Mouse (Mus musculus) lung, postnatal 0 days (tissue): ENCODE measurements around the gene Clec12b. TPM values are rescaled to one million over a fixed set of nuclear protein-coding genes. Genes with fewer than 3 reads are reported as not detected.
A peak's percentile ranks its signal among the peaks of the same experiment; 100 is the strongest.

ENCODE experiments used
- ATAC-seq: fragments of 200-750 bp; cut with Nextera tagmentation; 2 replicates; pipeline ENCODE4 v1.8.0; 2017; ENCODE audit warnings: moderate library complexity
- DNase-seq: peaks from one replicate; pipeline ENCODE4 v3.0.0-alpha.2; 2016; ENCODE audit warnings: low spot score
- H3K27ac ChIP-seq: fragments of 300-500 bp; sonication (generic); 2 replicates; pipeline ENCODE4 v1.5.1; 2014; ENCODE audit warnings: antibody characterized with exemption, mild to moderate bottlenecking, low read length, mixed read lengths
- H3K27me3 ChIP-seq: fragments of 300-500 bp; sonication (generic); replicated peaks from 2 replicates; pipeline ENCODE4 v1.6.1; 2014; ENCODE audit warnings: low read length, mixed read lengths; ENCODE audit not compliant: insufficient read depth
- H3K36me3 ChIP-seq: fragments of 300-500 bp; sonication (generic); 2 replicates; pipeline ENCODE4 v1.6.1; 2014; ENCODE audit warnings: low read length, mixed read lengths; ENCODE audit not compliant: insufficient read depth
- H3K4me1 ChIP-seq: fragments of 300-500 bp; sonication (generic); 2 replicates; pipeline ENCODE4 v1.6.1; 2014; ENCODE audit warnings: antibody characterized with exemption, low read depth, low read length, mixed read lengths; ENCODE audit not compliant: insufficient read depth
- H3K4me2 ChIP-seq: fragments of 300-500 bp; sonication (generic); replicated peaks from 2 replicates; pipeline ENCODE4 v1.6.1; 2014; ENCODE audit warnings: low read depth, mild to moderate bottlenecking, low read length, moderate library complexity, mixed read lengths
- H3K4me3 ChIP-seq: fragments of 300-500 bp; sonication (generic); 2 replicates; pipeline ENCODE4 v1.5.1; 2014; ENCODE audit warnings: low read depth, low read length
- H3K9ac ChIP-seq: fragments of 300-500 bp; sonication (generic); replicated peaks from 2 replicates; pipeline ENCODE4 v1.6.1; 2014; ENCODE audit warnings: low read depth, mild to moderate bottlenecking
- H3K9me3 ChIP-seq: fragments of 300-500 bp; sonication (generic); 2 replicates; pipeline ENCODE4 v1.6.1; 2016; ENCODE audit warnings: low read length, mixed read lengths
- CTCF ChIP-seq: IDR thresholded peaks from 2 replicates; pipeline ENCODE4 v1.5.1; 2016; ENCODE audit warnings: antibody characterized with exemption, mild to moderate bottlenecking
- EP300 ChIP-seq: IDR thresholded peaks from 2 replicates; pipeline ENCODE4 v1.6.1; 2016; ENCODE audit warnings: antibody characterized with exemption, mild to moderate bottlenecking, control low read depth
- WGBS: fragments of 180-500 bp; shearing (Covaris S2); extraction: QIAGEN DNeasy Blood & Tissue Kit; methylation state at CpG from one replicate; pipeline ENCODE4 v1.1.7; 2014; 5-methylcytosine and 5-hydroxymethylcytosine counted together
- polyA plus RNA-seq: library from polyadenylated mRNA; unstranded; fragments of >200 nt; fragmentation: Nextera tagmentation; extraction: Ambion mirVana; gene quantifications from 2 replicates; pipeline ENCODE4 v1.2.1, GENCODE M21; 2015

The Clec12b gene
- polyA plus RNA-seq, 1 experiment from 2014 or later = 1.2 TPM

GRCm38 (mm10) chr6:129403391-129403790 lies 17.7 kb upstream of the Clec12b start:
- WGBS = 83% methylated on average over 6 of the region's 6 CpGs
- no peaks in the 10 kb centered on the region for H3K36me3 ChIP-seq
- ATAC-seq (no peak), DNase-seq (no peak)
- no peak overlapping the region for H3K9ac ChIP-seq
- H3K9me3 ChIP-seq = no peaks in the 10 kb centered on the region
- H3K27ac ChIP-seq = no peak overlapping the region
- H3K27me3 ChIP-seq = no peaks in the 10 kb centered on the region
- peaks cover 4% of the 10 kb centered on the region; the same call in 1 of the 2 replicates for H3K4me1 ChIP-seq
- no peak overlapping the region for H3K4me3 ChIP-seq
- TF ChIP-seq EP300 (no peak), CTCF (no peak)
- H3K4me2 ChIP-seq = no peak overlapping the region

- H3K36me3 ChIP-seq = no peaks in the 10 kb centered on the region
- no peak for ATAC-seq
- H3K27ac ChIP-seq = no peak overlapping the region
- H3K27me3 ChIP-seq = no peaks in the 10 kb centered on the region
- H3K4me2 ChIP-seq = no peak overlapping the region
- no peak for DNase-seq
- H3K9me3 ChIP-seq = no peaks in the 10 kb centered on the region
- TF ChIP-seq EP300 = no peak
- TF ChIP-seq CTCF = no peak
- 87% methylated on average over 2 of the region's 2 CpGs for WGBS
- H3K4me1 ChIP-seq = peaks cover 4% of the 10 kb centered on the region; the same call in 1 of the 2 replicates
- no peak overlapping the region for H3K9ac ChIP-seq
- no peak overlapping the region for H3K4me3 ChIP-seq
Measured at GRCm38 (mm10) chr6:129402404-129402803, 16.7 kb upstream of the Clec12b start.

GRCm38 (mm10) chr6:129399945-129400344 lies 14.3 kb upstream of the Clec12b start:
- Histone ChIP-seq H3K4me3 (no peak overlapping the region), H3K9me3 (no peaks in the 10 kb centered on the region), H3K4me1 (no peaks in the 10 kb centered on the region), H3K4me2 (no peak overlapping the region), H3K36me3 (no peaks in the 10 kb centered on the region), H3K27me3 (no peaks in the 10 kb centered on the region), H3K27ac (no peak overlapping the region), H3K9ac (no peak overlapping the region)
- 32% methylated on average over 6 of the region's 6 CpGs for WGBS
- TF ChIP-seq EP300 (no peak), CTCF (no peak)
- ATAC-seq = peak; percentile 33
- DNase-seq = peak; percentile 47

GRCm38 (mm10) chr6:129396997-129397396 lies 11.3 kb upstream of the Clec12b start, which contains the start of gene Clec1b:
TSS of gene Clec1b (plus strand) at chr6:129397297.
- Histone ChIP-seq H3K4me2 (no peak within 1 kb of the TSS), H3K4me3 (no peak within 1 kb of the TSS), H3K27ac (no peak within 1 kb of the TSS), H3K9ac (no peak within 1 kb of the TSS), H3K4me1 (no peaks in the 10 kb centered on the region), H3K36me3 (no peaks in the 10 kb centered on the region), H3K27me3 (no peaks in the 10 kb centered on the region), H3K9me3 (no peaks in the 10 kb centered on the region)
- DNase-seq (no peak), ATAC-seq (no peak)
- WGBS = 69% methylated on average over 8 of the region's 8 CpGs
- TF ChIP-seq EP300 = no peak
- no peak for TF ChIP-seq CTCF

GRCm38 (mm10) chr6:129393732-129394131 lies 8.1 kb upstream of the Clec12b start:
- Histone ChIP-seq H3K9me3 (no peaks in the 10 kb centered on the region), H3K27me3 (no peaks in the 10 kb centered on the region), H3K36me3 (no peaks in the 10 kb centered on the region), H3K9ac (no peak overlapping the region), H3K4me1 (no peaks in the 10 kb centered on the region), H3K4me2 (no peak overlapping the region), H3K4me3 (no peak overlapping the region), H3K27ac (no peak overlapping the region)
- WGBS = 59% methylated on average over 6 of the region's 6 CpGs
- DNase-seq (no peak), ATAC-seq (no peak)
- TF ChIP-seq CTCF (no peak), EP300 (no peak)

GRCm38 (mm10) chr6:129393087-129393720 lies 7.5 kb upstream of the Clec12b start:
- 19% methylated on average over 2 of the region's 2 CpGs for WGBS
- Histone ChIP-seq H3K9me3 (no peaks in the 10 kb centered on the region), H3K4me1 (no peaks in the 10 kb centered on the region), H3K27ac (no peak overlapping the region), H3K27me3 (no peaks in the 10 kb centered on the region), H3K4me2 (no peak overlapping the region), H3K4me3 (no peak overlapping the region), H3K36me3 (no peaks in the 10 kb centered on the region), H3K9ac (no peak overlapping the region)
- no peak for ATAC-seq
- TF ChIP-seq EP300 (no peak), CTCF (peak; percentile 68)
- DNase-seq = peak; percentile 28
